Mouse (Mus musculus) forebrain, embryonic 16.5 days (tissue): Measurements from ENCODE around the gene Garnl3. TPM values are rescaled to one million over a fixed set of nuclear protein-coding genes. Genes with fewer than 3 reads are reported as not detected.

Experiments
- ATAC-seq: fragments of 200-750 bp; cut with Nextera tagmentation; 2 replicates; pipeline ENCODE4 v1.8.0; 2017; ENCODE audit warnings: mild to moderate bottlenecking, moderate library complexity
- H3K27ac ChIP-seq: fragments of 300-500 bp; sonication (generic); 2 replicates; pipeline ENCODE4 v1.5.1; 2014; ENCODE audit warnings: low read length, control low read depth
- H3K27me3 ChIP-seq: fragments of 300-500 bp; sonication (generic); replicated peaks from 2 replicates; pipeline ENCODE4 v1.6.1; 2014; ENCODE audit warnings: low read length; ENCODE audit not compliant: control insufficient read depth, insufficient read depth
- H3K36me3 ChIP-seq: fragments of 300-500 bp; sonication (generic); 2 replicates; pipeline ENCODE4 v1.6.1; 2014; ENCODE audit not compliant: control insufficient read depth, insufficient read depth
- H3K4me1 ChIP-seq: fragments of 300-500 bp; sonication (generic); replicated peaks from 2 replicates; pipeline ENCODE4 v1.6.1; 2014; ENCODE audit warnings: low read length; ENCODE audit not compliant: control insufficient read depth, insufficient read depth
- H3K4me2 ChIP-seq: fragments of 300-500 bp; sonication (generic); 2 replicates; pipeline ENCODE4 v1.6.1; 2014; ENCODE audit warnings: mild to moderate bottlenecking, low read length, control low read depth
- H3K4me3 ChIP-seq: fragments of 300-500 bp; sonication (generic); replicated peaks from 2 replicates; pipeline ENCODE4 v1.5.1; 2014; ENCODE audit warnings: mild to moderate bottlenecking, low read length, control low read depth
- H3K9ac ChIP-seq: fragments of 300-500 bp; sonication (generic); replicated peaks from 2 replicates; pipeline ENCODE4 v1.6.1; 2014; ENCODE audit warnings: low read depth, low read length, control low read depth
- H3K9me3 ChIP-seq: fragments of 300-500 bp; sonication (generic); 2 replicates; pipeline ENCODE4 v1.6.1; 2016; ENCODE audit warnings: low read length; ENCODE audit not compliant: control insufficient read depth
- WGBS: fragments of 180-500 bp; shearing (Covaris S2); extraction: QIAGEN DNeasy Blood & Tissue Kit; methylation state at CpG from one replicate; pipeline ENCODE4 v1.1.7; 2014; 5-methylcytosine and 5-hydroxymethylcytosine counted together
- polyA plus RNA-seq: library from polyadenylated mRNA; unstranded; fragments of >200 nt; fragmentation: Nextera tagmentation; extraction: Ambion mirVana; gene quantifications from 2 replicates; pipeline ENCODE4 v1.2.1, GENCODE M21; 2015

The Garnl3 gene
- polyA plus RNA-seq, 1 experiment from 2014 or later, result 34.5 TPM

DNA sequence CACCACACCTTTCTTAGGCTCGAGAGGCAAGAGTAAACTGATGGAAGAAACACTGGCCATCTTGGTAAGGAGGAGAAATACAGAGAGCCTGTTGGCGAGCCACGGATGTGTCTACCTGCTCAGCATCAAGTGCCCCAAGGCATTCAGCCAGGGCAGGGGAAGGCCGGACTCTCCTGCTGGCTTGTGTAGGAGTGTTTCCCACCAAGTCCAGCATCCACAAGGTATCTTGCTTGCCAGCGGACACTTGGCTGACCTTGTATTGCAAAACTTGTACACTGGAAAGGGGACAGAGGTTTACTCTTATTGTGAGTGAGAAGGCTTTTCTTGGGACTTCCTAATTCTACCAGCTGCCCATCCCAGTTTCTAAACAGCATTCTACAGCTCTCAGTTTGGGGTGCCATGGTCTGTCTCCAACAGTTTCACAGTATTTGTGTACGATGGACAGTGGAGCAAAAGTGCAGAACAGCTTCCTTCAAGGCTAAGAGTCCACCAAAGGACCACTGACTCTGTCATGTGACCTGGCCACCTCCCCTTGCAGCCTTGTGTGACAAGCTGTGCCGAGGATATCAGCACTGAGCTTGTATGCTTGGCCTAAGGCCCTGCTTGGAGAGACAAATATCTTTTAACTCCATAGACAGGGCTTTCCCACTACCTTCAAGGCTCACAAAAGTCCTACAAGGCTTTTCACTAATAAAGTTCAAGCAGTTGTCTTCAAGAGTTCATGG lies 3.5 kb upstream of the Garnl3 start:
- Histone ChIP-seq H3K27me3 (no peaks in the 10 kb centered on the region), H3K4me2 (no peak overlapping the region), H3K27ac (no peak overlapping the region), H3K9ac (no peak overlapping the region), H3K9me3 (no peaks in the 10 kb centered on the region), H3K4me1 (peaks cover 9% of the 10 kb centered on the region), H3K4me3 (no peak overlapping the region), H3K36me3 (0 out of 2 replicates have a peak, but pooled peaks cover 4% of the 10 kb centered on the region)
- no peak for ATAC-seq
- WGBS, result 77% methylated on average over 7 of the region's 7 CpGs

DNA sequence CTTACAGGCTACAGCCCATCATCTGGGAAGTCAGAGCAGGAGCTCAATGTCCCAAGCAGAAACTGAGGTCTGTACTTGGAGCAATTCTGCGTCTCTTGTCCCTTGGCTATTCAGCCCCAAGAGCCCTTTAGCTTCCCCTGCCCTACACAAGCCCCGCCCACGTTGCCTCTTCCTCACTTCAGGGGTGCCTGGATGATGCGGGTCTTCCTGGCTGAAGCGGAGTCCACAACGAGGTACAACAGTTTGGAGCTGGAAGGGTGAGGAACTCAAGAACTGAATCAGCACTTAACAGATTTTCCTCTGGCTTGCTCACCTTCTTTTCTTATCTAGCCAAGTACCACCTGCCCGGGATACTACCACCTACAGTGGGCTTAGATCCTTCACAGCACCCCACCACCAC lies 852 bp upstream of the Garnl3 start:
- WGBS, result 2% methylated on average over 7 of the region's 7 CpGs
- Histone ChIP-seq H3K9ac (no peak overlapping the region), H3K4me1 (peaks cover 18% of the 10 kb centered on the region), H3K9me3 (no peaks in the 10 kb centered on the region), H3K27me3 (no peaks in the 10 kb centered on the region), H3K27ac (no peak overlapping the region), H3K36me3 (0 out of 2 replicates have a peak, but pooled peaks cover 4% of the 10 kb centered on the region), H3K4me3 (no peak overlapping the region), H3K4me2 (no peak overlapping the region)
- ATAC-seq, result no peak

DNA sequence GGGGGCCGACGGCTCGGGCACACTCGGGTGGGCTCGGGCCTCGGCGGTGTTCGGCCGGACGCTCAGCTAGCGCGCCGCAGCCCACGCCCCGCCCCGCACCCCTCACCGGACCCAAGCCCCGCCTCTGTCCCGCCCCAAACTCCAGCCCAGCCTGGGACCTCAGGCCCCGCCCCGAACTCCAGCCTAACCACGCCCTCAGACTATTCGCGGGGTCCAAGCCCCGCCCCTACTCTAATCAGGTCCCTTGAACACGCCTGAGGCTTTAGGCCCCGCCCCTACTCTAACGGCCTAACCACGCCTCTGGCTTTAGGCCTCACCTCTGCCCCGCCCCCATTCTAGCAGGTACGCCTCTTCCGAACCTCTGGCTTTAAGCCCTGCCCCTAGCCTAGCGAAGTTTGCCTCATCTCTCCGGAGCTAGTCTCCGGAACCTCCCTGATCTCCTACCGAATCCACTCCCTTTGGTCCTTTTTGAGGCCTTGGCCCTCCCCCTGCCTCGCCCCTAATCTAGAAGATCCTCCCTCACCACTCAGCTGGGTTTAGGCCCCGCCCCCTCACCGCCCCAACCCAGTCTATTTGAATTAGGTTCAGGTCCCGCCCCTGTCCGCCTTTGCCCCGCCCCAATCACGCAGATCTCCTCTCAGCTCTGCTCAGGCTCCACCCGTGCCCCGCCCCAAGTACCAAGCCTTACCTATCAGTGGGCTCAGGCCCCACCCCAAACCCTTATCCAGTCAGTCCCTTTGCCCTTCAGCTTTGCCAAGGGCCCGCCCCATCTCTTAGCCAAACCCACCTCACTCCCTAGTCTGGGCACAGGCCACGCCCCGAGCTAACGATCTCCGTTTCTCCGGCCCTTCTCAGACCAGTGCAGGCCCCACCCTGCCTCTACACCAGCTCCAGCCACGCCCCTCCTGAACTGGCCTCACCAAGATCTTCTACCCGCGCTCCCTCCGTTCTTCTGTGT lies 649 bp downstream of the Garnl3 start:
- H3K27ac ChIP-seq, result no peak overlapping the region
- H3K4me1 ChIP-seq, result peaks cover 18% of the 10 kb centered on the region
- H3K9me3 ChIP-seq, result no peaks in the 10 kb centered on the region
- peak overlapping the region; percentile 74 for H3K9ac ChIP-seq
- H3K4me3 ChIP-seq, result peak overlapping the region; percentile 70
- under 1% methylated on average over 55 of the region's 55 CpGs for WGBS
- no peaks in the 10 kb centered on the region for H3K27me3 ChIP-seq
- no peaks in the 10 kb centered on the region for H3K36me3 ChIP-seq
- H3K4me2 ChIP-seq, result peak overlapping the region; percentile 97
- ATAC-seq, result peak; percentile 90

DNA sequence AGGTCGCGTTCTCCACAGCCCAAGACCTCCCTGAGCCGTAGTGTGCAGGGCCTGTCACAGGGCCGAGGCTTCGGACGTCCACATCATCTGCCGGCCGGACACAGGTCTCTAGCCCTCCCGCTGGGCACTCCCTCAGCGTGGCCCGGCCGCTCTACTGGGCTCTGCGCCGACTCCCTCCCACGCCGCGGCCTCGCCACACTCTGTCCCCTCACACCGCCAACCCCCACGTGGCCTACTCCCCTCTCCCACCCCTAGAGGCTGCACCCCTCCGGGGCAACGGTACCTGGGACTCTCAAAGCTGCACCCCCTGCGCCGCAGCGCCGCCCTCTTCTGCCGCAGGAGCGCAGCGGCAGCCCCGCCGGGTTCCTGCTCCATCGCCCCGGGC lies 1.3 kb downstream of the Garnl3 start:
- no peak overlapping the region for H3K27ac ChIP-seq

DNA sequence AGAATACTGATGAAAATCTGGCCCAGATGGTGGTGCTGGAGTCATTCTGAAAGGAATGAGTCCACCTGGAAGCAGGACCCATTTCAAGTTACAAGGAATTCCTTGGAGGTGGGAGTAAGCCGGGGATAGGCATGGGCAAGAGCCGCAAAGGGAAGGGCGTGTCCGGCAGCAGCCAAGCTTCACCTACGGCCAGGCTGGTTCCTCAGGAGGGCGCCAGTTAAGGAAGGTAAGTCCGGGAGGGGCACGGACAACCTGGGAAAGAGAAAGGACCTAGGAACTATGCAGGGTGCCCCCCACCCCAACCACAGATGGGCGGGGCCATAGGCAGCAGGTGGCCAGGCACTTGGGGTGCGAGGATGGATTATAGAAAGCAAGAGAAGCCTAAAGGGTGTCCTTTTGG lies 1.8 kb downstream of the Garnl3 start:
- H3K27ac ChIP-seq, result no peak overlapping the region
- ATAC-seq, result no peak
- H3K36me3 ChIP-seq, result no peaks in the 10 kb centered on the region
- peaks cover 18% of the 10 kb centered on the region for H3K4me1 ChIP-seq
- WGBS, result 2% methylated on average over 10 of the region's 10 CpGs
- H3K9me3 ChIP-seq, result no peaks in the 10 kb centered on the region
- peak overlapping the region; percentile 70 for H3K4me3 ChIP-seq
- no peaks in the 10 kb centered on the region for H3K27me3 ChIP-seq
- H3K9ac ChIP-seq, result peak overlapping the region; percentile 74
- H3K4me2 ChIP-seq, result peak overlapping the region; percentile 97

More for the DNA sequence above, 1.3 kb downstream of the Garnl3 start:
- peak overlapping the region; percentile 70 for H3K4me3 ChIP-seq
- H3K9me3 ChIP-seq, result no peaks in the 10 kb centered on the region
- peak overlapping the region; percentile 74 for H3K9ac ChIP-seq
- no peaks in the 10 kb centered on the region for H3K36me3 ChIP-seq
- H3K4me2 ChIP-seq, result peak overlapping the region; percentile 97
- peaks cover 18% of the 10 kb centered on the region for H3K4me1 ChIP-seq
- under 1% methylated on average over 33 of the region's 33 CpGs for WGBS
- ATAC-seq, result 0 out of 2 replicates have a peak, but pooled peaks have one; percentile 0
- H3K27me3 ChIP-seq, result no peaks in the 10 kb centered on the region

DNA sequence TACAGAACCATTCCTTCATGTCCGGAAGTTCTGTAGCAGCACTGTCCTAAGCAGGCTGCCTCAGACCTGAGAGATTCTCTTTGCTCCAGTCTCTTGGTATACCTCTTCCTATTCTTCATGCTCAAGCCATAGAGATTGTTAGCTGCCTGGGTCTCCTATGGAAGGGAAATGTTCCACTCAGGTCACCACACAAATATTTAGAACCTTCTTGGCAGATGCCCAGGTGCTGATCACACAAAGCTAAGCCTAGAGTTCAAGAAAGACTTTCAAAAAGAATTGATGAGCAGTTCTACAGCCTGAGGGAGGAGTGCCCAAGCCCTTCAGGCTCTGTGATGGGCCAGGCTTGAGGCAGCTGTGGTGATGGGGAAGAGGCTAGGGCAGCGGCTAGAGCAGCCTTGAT lies 2.4 kb downstream of the Garnl3 start:
- Histone ChIP-seq H3K27ac (no peak overlapping the region), H3K9me3 (no peaks in the 10 kb centered on the region), H3K4me2 (peak overlapping the region; percentile 97), H3K36me3 (no peaks in the 10 kb centered on the region), H3K4me3 (peak overlapping the region; percentile 70), H3K9ac (no peak overlapping the region), H3K4me1 (peaks cover 18% of the 10 kb centered on the region), H3K27me3 (no peaks in the 10 kb centered on the region)
- ATAC-seq, result no peak
- WGBS, result 76% methylated on average over 2 of the region's 2 CpGs

DNA sequence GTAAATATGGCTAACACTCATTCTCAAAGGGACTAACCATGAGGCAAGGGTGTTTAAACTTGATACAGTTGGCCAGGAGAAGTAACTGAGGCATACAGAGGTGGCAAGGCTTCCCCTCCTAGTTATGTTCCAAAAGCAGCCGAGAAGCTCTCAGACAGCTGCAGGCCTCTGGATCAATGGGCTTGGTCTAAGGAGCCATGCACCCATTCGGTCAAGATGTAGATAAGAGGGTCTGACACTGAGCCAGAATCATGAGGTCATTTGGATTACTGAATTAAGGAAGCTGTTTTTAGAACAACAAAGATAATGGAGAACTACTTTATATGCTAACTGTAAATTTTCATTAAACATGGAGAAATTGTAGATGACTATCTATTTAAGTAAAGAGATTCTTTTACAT lies 4.2 kb downstream of the Garnl3 start:
- Histone ChIP-seq H3K9me3 (no peaks in the 10 kb centered on the region), H3K4me1 (peaks cover 18% of the 10 kb centered on the region), H3K4me3 (no peak overlapping the region), H3K27me3 (no peaks in the 10 kb centered on the region), H3K9ac (no peak overlapping the region), H3K4me2 (no peak overlapping the region), H3K36me3 (no peaks in the 10 kb centered on the region), H3K27ac (no peak overlapping the region)
- WGBS, result 58% methylated on average over 2 of the region's 2 CpGs
- no peak for ATAC-seq

DNA sequence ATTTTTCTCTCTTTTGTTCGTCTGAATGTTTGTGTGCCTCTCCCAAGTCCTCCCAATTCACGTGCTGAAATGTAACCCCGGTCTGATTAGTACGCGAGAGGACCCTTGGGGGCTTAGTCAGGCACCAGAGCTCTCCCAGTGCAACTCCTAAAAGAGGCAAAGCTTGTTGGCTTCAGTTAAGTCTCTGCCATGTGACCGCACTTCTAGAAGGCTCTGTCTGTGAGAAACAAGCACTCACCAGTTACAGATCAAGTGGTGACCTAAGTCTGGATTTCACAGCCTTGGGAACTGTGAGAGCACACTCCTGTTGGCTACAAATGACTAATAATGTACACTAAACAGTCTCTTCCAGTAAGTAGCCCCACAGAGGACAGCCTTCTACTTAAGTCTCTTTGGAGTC lies 8.6 kb downstream of the Garnl3 start:
- no peak overlapping the region for H3K4me2 ChIP-seq
- H3K4me1 ChIP-seq, result no peaks in the 10 kb centered on the region
- no peak for ATAC-seq
- H3K36me3 ChIP-seq, result no peaks in the 10 kb centered on the region
- no peak overlapping the region for H3K27ac ChIP-seq
- no peaks in the 10 kb centered on the region for H3K9me3 ChIP-seq
- H3K4me3 ChIP-seq, result no peak overlapping the region
- H3K9ac ChIP-seq, result no peak overlapping the region
- no peaks in the 10 kb centered on the region for H3K27me3 ChIP-seq
- 64% methylated on average over 6 of the region's 6 CpGs for WGBS

DNA sequence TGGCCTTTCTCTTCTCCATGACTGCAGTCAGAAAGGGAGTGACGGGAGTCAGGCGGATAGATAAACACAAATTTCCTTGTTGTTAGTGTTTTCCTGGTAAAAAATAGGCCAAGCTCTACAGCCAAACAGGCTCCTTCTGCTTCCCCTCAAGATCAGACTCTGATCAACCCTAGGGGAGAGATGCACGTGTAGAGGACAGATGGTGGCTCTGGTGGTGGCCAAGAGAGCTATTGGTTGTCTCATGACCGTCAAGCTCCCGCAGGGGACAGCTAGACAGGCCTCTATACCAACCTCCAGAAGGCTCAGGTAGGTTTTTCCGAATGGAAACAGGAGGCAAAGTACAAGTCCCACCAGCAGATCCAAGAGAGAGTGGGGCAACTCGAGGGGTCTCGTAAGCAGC lies 30.9 kb downstream of the Garnl3 start:
- Histone ChIP-seq H3K9ac (no peak overlapping the region), H3K27me3 (no peaks in the 10 kb centered on the region), H3K4me3 (no peak overlapping the region), H3K4me2 (no peak overlapping the region), H3K9me3 (no peaks in the 10 kb centered on the region), H3K27ac (no peak overlapping the region), H3K4me1 (peaks cover 1% of the 10 kb centered on the region), H3K36me3 (no peaks in the 10 kb centered on the region)
- WGBS, result 89% methylated on average over 8 of the region's 8 CpGs
- no peak for ATAC-seq
